Mouse (Mus musculus) heart, postnatal 0 days (tissue): Measurements from ENCODE around the gene Ado.

Experiments used
- CTCF ChIP-seq: IDR thresholded peaks from 2 replicates; pipeline ENCODE4 v1.5.1; 2016; ENCODE audit warnings: antibody characterized with exemption, control low read depth, low read depth
- EP300 ChIP-seq: IDR thresholded peaks from 2 replicates; pipeline ENCODE4 v1.6.1; 2016; ENCODE audit warnings: antibody characterized with exemption, low read depth

DNA sequence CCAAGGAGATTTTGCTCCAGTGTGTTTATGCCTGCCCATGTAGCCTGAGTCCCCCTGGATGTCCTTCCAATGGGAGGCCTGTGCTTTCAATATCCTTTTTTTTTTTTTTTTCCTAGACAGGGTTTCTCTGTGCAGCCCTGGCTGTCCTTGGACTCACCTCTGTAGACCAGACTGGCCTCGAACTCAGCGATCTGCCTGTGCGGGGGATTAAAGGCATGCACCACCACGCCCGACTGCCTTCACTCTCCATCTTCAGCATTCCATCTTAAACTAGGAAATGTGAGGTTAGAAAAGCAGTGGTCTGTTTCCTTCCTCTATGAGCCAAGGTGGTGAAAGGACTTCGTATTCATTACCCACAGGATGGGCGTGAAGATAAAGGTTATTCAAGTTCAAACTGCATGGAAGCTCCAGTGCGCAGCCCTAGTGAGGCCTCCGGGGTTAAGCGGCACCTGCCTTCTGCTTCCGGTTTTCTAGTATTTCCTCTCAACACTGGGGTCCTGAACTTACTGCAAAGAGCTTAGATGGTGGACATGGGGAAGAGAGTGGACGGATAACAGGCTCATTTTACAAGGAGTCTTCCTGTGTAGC is 33.0 kb upstream of the Ado start:
- no peak for TF ChIP-seq CTCF
- no peak for TF ChIP-seq EP300
